Comparison of ENCODE assay signal across 22 mouse cellular contexts in genomic region chr9:70410668-70411067, GRCm38 (mm10). TPM values are rescaled to one million over a fixed set of nuclear protein-coding genes. Genes with fewer than 3 reads are reported as not detected.
A peak's percentile ranks its signal among the peaks of the same experiment; 100 is the strongest.
DNase-seq lines count a peak whose midpoint lies in the region; ATAC-seq and TF ChIP-seq lines count a peak whose summit lies in the region.
"Had no signal": no experiment of that assay in that cellular context is flagged by ENCODE, and none has a peak within 500 bp of the region (broad histone marks: within the 10 kb centered on the region; RNA-seq: fewer than 3 reads in every experiment).

No protein-coding gene starts in this region.

- no peak for TF ChIP-seq EP300 in lung, postnatal 0 days (IDR thresholded peaks at IDR 0.05)
- no peak for TF ChIP-seq EP300 in stomach, postnatal 0 days (optimal IDR thresholded peaks at IDR 0.05)

- H3K9ac ChIP-seq in lung, postnatal 0 days (replicated peaks; ENCODE audit: low read depth), result no peak overlapping the region
- H3K9ac ChIP-seq in stomach, postnatal 0 days (ENCODE audit: low read length), result no peak overlapping the region
- H3K9ac ChIP-seq in liver, embryonic 12.5 days, result no peak overlapping the region
- H3K9ac ChIP-seq: embryonic facial prominence, embryonic 12.5 days; forebrain, embryonic 13.5 days; forebrain, postnatal 0 days; hindbrain, embryonic 13.5 days had no signal

- no peak overlapping the region for H3K27ac ChIP-seq in lung, postnatal 0 days (ENCODE audit: low read length)
- no peak overlapping the region for H3K27ac ChIP-seq in stomach, postnatal 0 days (replicated peaks)
- no peak overlapping the region for H3K27ac ChIP-seq in liver, embryonic 12.5 days
- H3K27ac ChIP-seq: embryonic facial prominence, embryonic 12.5 days; forebrain, embryonic 13.5 days; hindbrain, embryonic 13.5 days had no signal

- DNase-seq in kidney, postnatal 10 days, result peak; percentile 33
- DNase-seq in kidney, adult 11 months, result no peak
- peak; percentile 74 for DNase-seq in lung, postnatal 0 days (ENCODE audit: low spot score)
- peak; percentile 32 for DNase-seq in lung, postnatal 25 days (ENCODE audit: low spot score)
- DNase-seq in stomach, postnatal 0 days (ENCODE audit: low spot score), result no peak
- no peak for DNase-seq in gastrocnemius, postnatal 25 days
- DNase-seq: adrenal gland, postnatal 14 days; cerebellum, adult 11-12 months; cerebellum, adult 9-10 months; cerebellum, postnatal 25 days; forebrain, postnatal 0 days; gastrocnemius, postnatal 14 days; heart, adult 11 months; heart, postnatal 10 days; heart, postnatal 4 days had no signal

- H3K4me1 ChIP-seq in lung, postnatal 0 days (ENCODE audit: insufficient read depth, low read depth, low read length), result no peaks in the 10 kb centered on the region
- H3K4me1 ChIP-seq in stomach, postnatal 0 days (replicated peaks; ENCODE audit: control insufficient read depth, insufficient read depth), result no peaks in the 10 kb centered on the region
- no peaks in the 10 kb centered on the region for H3K4me1 ChIP-seq in liver, embryonic 12.5 days
- H3K4me1 ChIP-seq: embryonic facial prominence, embryonic 12.5 days; forebrain, embryonic 13.5 days; hindbrain, embryonic 13.5 days had no signal

- no peak for TF ChIP-seq CTCF in lung, postnatal 0 days (IDR thresholded peaks at IDR 0.05)
- TF ChIP-seq CTCF in stomach, postnatal 0 days (IDR thresholded peaks at IDR 0.05; ENCODE audit: low read depth), result no peak

- no peak overlapping the region for H3K4me3 ChIP-seq in lung, postnatal 0 days (ENCODE audit: low read depth, low read length)
- H3K4me3 ChIP-seq in stomach, postnatal 0 days (ENCODE audit: low read depth, low read length), result no peak overlapping the region
- H3K4me3 ChIP-seq in liver, embryonic 12.5 days, result no peak overlapping the region
- H3K4me3 ChIP-seq: embryonic facial prominence, embryonic 12.5 days; forebrain, embryonic 13.5 days; hindbrain, embryonic 13.5 days had no signal

- WGBS in lung, postnatal 0 days, result 56% methylated on average over 11 of the region's 11 CpGs
- 56% methylated on average over 11 of the region's 11 CpGs for WGBS in stomach, postnatal 0 days
- 81% methylated on average over 11 of the region's 11 CpGs for WGBS in liver, embryonic 12.5 days (ENCODE audit: insufficient replicate concordance)

- no peaks in the 10 kb centered on the region for H3K27me3 ChIP-seq in lung, postnatal 0 days (replicated peaks; ENCODE audit: insufficient read depth, low read length)
- H3K27me3 ChIP-seq in stomach, postnatal 0 days (ENCODE audit: control insufficient read depth, insufficient read depth, low read length), result no peaks in the 10 kb centered on the region
- no peaks in the 10 kb centered on the region for H3K27me3 ChIP-seq in liver, embryonic 12.5 days (replicated peaks)
- H3K27me3 ChIP-seq: CH12.LX; embryonic facial prominence, embryonic 12.5 days; forebrain, embryonic 13.5 days; hindbrain, embryonic 13.5 days; Patski had no signal

- no peaks in the 10 kb centered on the region for H3K9me3 ChIP-seq in lung, postnatal 0 days (ENCODE audit: low read length)
- no peaks in the 10 kb centered on the region for H3K9me3 ChIP-seq in stomach, postnatal 0 days (ENCODE audit: control insufficient read depth, low read length)
- H3K9me3 ChIP-seq in liver, embryonic 12.5 days (replicated peaks), result no peaks in the 10 kb centered on the region
- H3K9me3 ChIP-seq: embryonic facial prominence, embryonic 12.5 days; forebrain, embryonic 13.5 days; hindbrain, embryonic 13.5 days had no signal

- peaks cover 10% of the 10 kb centered on the region for H3K36me3 ChIP-seq in lung, postnatal 0 days (ENCODE audit: insufficient read depth, low read length)
- H3K36me3 ChIP-seq in stomach, postnatal 0 days (ENCODE audit: control insufficient read depth, insufficient read depth, low read length), result peaks cover 20% of the 10 kb centered on the region
- H3K36me3 ChIP-seq in liver, embryonic 12.5 days, result peaks cover 96% of the 10 kb centered on the region

- peak; percentile 58 for ATAC-seq in lung, postnatal 0 days
- peak; percentile 24; the same call in 1 of the 2 replicates for ATAC-seq in stomach, postnatal 0 days (ENCODE audit: low FRiP score, low TSS enrichment)
- ATAC-seq in liver, embryonic 12.5 days, result no peak
- ATAC-seq: activated CD4-positive, CD25-positive, alpha-beta regulatory T cell, adult 4 months; forebrain, embryonic 13.5 days; forebrain, postnatal 0 days; Patski had no signal

- no peak overlapping the region for H3K4me2 ChIP-seq in lung, postnatal 0 days (replicated peaks; ENCODE audit: low read depth, low read length)
- H3K4me2 ChIP-seq in stomach, postnatal 0 days (replicated peaks; ENCODE audit: low read depth), result no peak overlapping the region
- no peak overlapping the region for H3K4me2 ChIP-seq in liver, embryonic 12.5 days
- H3K4me2 ChIP-seq: embryonic facial prominence, embryonic 12.5 days; forebrain, embryonic 13.5 days; hindbrain, embryonic 13.5 days had no signal

RNA-seq across cellular contexts. Expression of gene Ccnb2, which starts 10.7 kb away (rescaled TPM):
- 12.5 and 16.8 TPM in 2 replicates for polyA plus RNA-seq in lung, postnatal 0 days (2015; fragmentation: Nextera tagmentation; extraction: Ambion mirVana)
- polyA plus RNA-seq in stomach, postnatal 0 days (2015; fragmentation: Nextera tagmentation; extraction: Ambion mirVana), result 39.2 and 46.3 TPM in 2 replicates
- under 1 TPM; 0.69 to 0.86 TPM for total RNA-seq in gastrocnemius, postnatal 25 days (2021)
- 226 and 231 TPM in 2 replicates for polyA plus RNA-seq in liver, embryonic 12.5 days (2016; fragmentation: Nextera tagmentation; extraction: Ambion mirVana)

Comparison
In these comparisons a context has a peak if more than half of its experiments do, and no peak if none do; other contexts are left out.
1. DNase-seq: peak in kidney, postnatal 10 days (single experiment), lung, postnatal 0 days (single experiment) and lung, postnatal 25 days (single experiment); none in kidney, adult 11 months (single experiment), stomach, postnatal 0 days (single experiment) and gastrocnemius, postnatal 25 days (single experiment).